Mouse (Mus musculus): ENCODE results near the gene Heca.

- TF ChIP-seq CTCF (conservative IDR thresholded peaks at IDR 0.05; ENCODE audit: insufficient read depth, insufficient read length, low read depth, low read length) (no peak), POLR2A (IDR thresholded peaks at IDR 0.05; ENCODE audit: low read depth, low read length) (no peak)
These were observed at the start of gene Heca for GRCm38 (mm10) chr10:17947960-17948730.

Measured in kidney, adult 2 months (tissue).